Mouse (Mus musculus) cortical plate, adult 2 months (tissue): Measurements from ENCODE around the gene Tcea2.

Source experiments
- CTCF ChIP-seq: fragments of 200-500 bp; IDR thresholded peaks from 2 replicates; pipeline ENCODE4 v1.5.1; 2011; ENCODE audit warnings: mild to moderate bottlenecking, control low read depth, low read length; ENCODE audit not compliant: insufficient read depth; ENCODE audit errors: extremely low read depth
- POLR2A ChIP-seq: fragments of 200-500 bp; IDR thresholded peaks from 2 replicates; pipeline ENCODE4 v1.6.1; 2011; ENCODE audit warnings: mild to moderate bottlenecking, low read length, control low read depth; ENCODE audit not compliant: insufficient read depth; ENCODE audit errors: extremely low read depth

DNA sequence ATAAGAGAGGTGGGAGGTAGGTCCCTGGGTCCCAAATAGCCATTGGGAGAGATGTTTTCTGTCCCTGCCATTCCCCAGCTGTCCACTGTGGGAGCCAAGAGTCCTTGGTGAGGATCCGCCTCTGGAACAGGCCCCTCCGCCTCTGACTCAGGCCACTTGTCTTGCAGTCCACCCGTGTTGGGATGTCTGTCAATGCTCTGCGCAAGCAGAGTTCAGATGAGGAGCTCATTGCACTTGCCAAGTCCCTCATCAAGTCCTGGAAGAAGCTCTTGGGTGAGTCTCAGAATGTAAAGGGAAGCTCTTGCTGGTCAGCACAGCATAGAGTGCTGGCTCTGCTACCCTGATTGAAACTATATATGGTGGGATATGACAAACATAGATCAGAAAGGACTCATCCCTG is 3.3 kb downstream of the Tcea2 start:
- TF ChIP-seq POLR2A = no peak
- TF ChIP-seq CTCF = no peak
